Mouse (Mus musculus): ENCODE measurements around the gene Zranb3. TPM values are rescaled to one million over a fixed set of nuclear protein-coding genes. Genes with fewer than 3 reads are reported as not detected.
A peak's percentile ranks its signal among the peaks of the same experiment; 100 is the strongest.
"Not testable (repeated sequence)": the region's sequence is repeated elsewhere in the genome, so short reads cannot be mapped to it uniquely, and the experiment has no call there.

Gene Zranb3
- polyA plus RNA-seq, 1 experiment from 2014 or later = 6.5 TPM

GRCm38 (mm10) chr1:128009751-128010150, 93.1 kb downstream of the Zranb3 start:
- Histone ChIP-seq H3K4me1 (ENCODE audit: control insufficient read depth, insufficient read depth, low read length) (no peaks in the 10 kb centered on the region), H3K36me3 (ENCODE audit: control insufficient read depth, insufficient read depth, low read length) (no peaks in the 10 kb centered on the region), H3K27ac (ENCODE audit: low read depth, low read length) (no peak overlapping the region), H3K4me3 (ENCODE audit: low read depth, low read length) (no peak overlapping the region), H3K27me3 (replicated peaks; ENCODE audit: control insufficient read depth, insufficient read depth, low read length) (no peaks in the 10 kb centered on the region), H3K9ac (ENCODE audit: low read length) (no peak overlapping the region), H3K9me3 (replicated peaks; ENCODE audit: control insufficient read depth, low read length) (no peaks in the 10 kb centered on the region), H3K4me2 (ENCODE audit: low read length) (no peak overlapping the region)
- ATAC-seq = no peak
- WGBS = 96% methylated on average over 2 of the region's 2 CpGs
- no peak for DNase-seq (ENCODE audit: low spot score)

GRCm38 (mm10) chr1:128006042-128006600, 96.7 kb downstream of the Zranb3 start:
- H3K27ac ChIP-seq (ENCODE audit: low read depth, low read length); H3K9ac ChIP-seq (ENCODE audit: low read length); H3K9me3 ChIP-seq (replicated peaks; ENCODE audit: control insufficient read depth, low read length); H3K4me1 ChIP-seq (ENCODE audit: control insufficient read depth, insufficient read depth, low read length); ATAC-seq; H3K36me3 ChIP-seq (ENCODE audit: control insufficient read depth, insufficient read depth, low read length); H3K4me3 ChIP-seq (ENCODE audit: low read depth, low read length); DNase-seq (ENCODE audit: low spot score); H3K4me2 ChIP-seq (ENCODE audit: low read length); H3K27me3 ChIP-seq (replicated peaks; ENCODE audit: control insufficient read depth, insufficient read depth, low read length): not testable (repeated sequence)
- 92% methylated on average over 11 of the region's 11 CpGs for WGBS

- ATAC-seq (0 out of 2 replicates have a peak, but pooled peaks have one; percentile 23), DNase-seq (ENCODE audit: low spot score) (no peak)
- WGBS = 80% methylated on average over 2 of the region's 2 CpGs
- no peak overlapping the region for H3K4me2 ChIP-seq (ENCODE audit: low read length)
- H3K27me3 ChIP-seq (replicated peaks; ENCODE audit: control insufficient read depth, insufficient read depth, low read length) = no peaks in the 10 kb centered on the region
- no peak overlapping the region for H3K9ac ChIP-seq (ENCODE audit: low read length)
- no peaks in the 10 kb centered on the region for H3K9me3 ChIP-seq (replicated peaks; ENCODE audit: control insufficient read depth, low read length)
- H3K27ac ChIP-seq (ENCODE audit: low read depth, low read length) = no peak overlapping the region; the same call in 1 of the 2 replicates
- no peaks in the 10 kb centered on the region for H3K4me1 ChIP-seq (ENCODE audit: control insufficient read depth, insufficient read depth, low read length)
- H3K4me3 ChIP-seq (ENCODE audit: low read depth, low read length) = no peak overlapping the region
- H3K36me3 ChIP-seq (ENCODE audit: control insufficient read depth, insufficient read depth, low read length) = no peaks in the 10 kb centered on the region
These were observed 98.5 kb downstream of the Zranb3 start for GRCm38 (mm10) chr1:128004371-128004720.

GRCm38 (mm10) chr1:128003712-128004370, 99.0 kb downstream of the Zranb3 start:
- ATAC-seq (peak; percentile 55; the same call in 1 of the 2 replicates), DNase-seq (ENCODE audit: low spot score) (peak; percentile 63)
- Histone ChIP-seq H3K4me1 (ENCODE audit: control insufficient read depth, insufficient read depth, low read length) (no peaks in the 10 kb centered on the region), H3K9ac (ENCODE audit: low read length) (no peak overlapping the region), H3K9me3 (replicated peaks; ENCODE audit: control insufficient read depth, low read length) (no peaks in the 10 kb centered on the region), H3K4me3 (ENCODE audit: low read depth, low read length) (no peak overlapping the region), H3K27ac (ENCODE audit: low read depth, low read length) (no peak overlapping the region; the same call in 1 of the 2 replicates), H3K36me3 (ENCODE audit: control insufficient read depth, insufficient read depth, low read length) (no peaks in the 10 kb centered on the region), H3K27me3 (replicated peaks; ENCODE audit: control insufficient read depth, insufficient read depth, low read length) (no peaks in the 10 kb centered on the region), H3K4me2 (ENCODE audit: low read length) (no peak overlapping the region)
- WGBS = 88% methylated on average over 4 of the region's 4 CpGs

GRCm38 (mm10) chr1:128002159-128002558, 100.7 kb downstream of the Zranb3 start:
- WGBS = 96% methylated on average over 2 of the region's 2 CpGs
- Histone ChIP-seq H3K4me1 (ENCODE audit: control insufficient read depth, insufficient read depth, low read length) (no peaks in the 10 kb centered on the region), H3K4me2 (ENCODE audit: low read length) (no peak overlapping the region), H3K9ac (ENCODE audit: low read length) (no peak overlapping the region), H3K36me3 (ENCODE audit: control insufficient read depth, insufficient read depth, low read length) (no peaks in the 10 kb centered on the region), H3K27ac (ENCODE audit: low read depth, low read length) (no peak overlapping the region), H3K9me3 (replicated peaks; ENCODE audit: control insufficient read depth, low read length) (no peaks in the 10 kb centered on the region), H3K4me3 (ENCODE audit: low read depth, low read length) (no peak overlapping the region), H3K27me3 (replicated peaks; ENCODE audit: control insufficient read depth, insufficient read depth, low read length) (no peaks in the 10 kb centered on the region)
- ATAC-seq = no peak
- no peak for DNase-seq (ENCODE audit: low spot score)

GRCm38 (mm10) chr1:128000931-128001330, 101.9 kb downstream of the Zranb3 start:
- H3K27ac ChIP-seq (ENCODE audit: low read depth, low read length); H3K4me1 ChIP-seq (ENCODE audit: control insufficient read depth, insufficient read depth, low read length); ATAC-seq; H3K4me2 ChIP-seq (ENCODE audit: low read length); H3K36me3 ChIP-seq (ENCODE audit: control insufficient read depth, insufficient read depth, low read length); DNase-seq (ENCODE audit: low spot score); H3K9ac ChIP-seq (ENCODE audit: low read length); H3K4me3 ChIP-seq (ENCODE audit: low read depth, low read length); H3K27me3 ChIP-seq (replicated peaks; ENCODE audit: control insufficient read depth, insufficient read depth, low read length); H3K9me3 ChIP-seq (replicated peaks; ENCODE audit: control insufficient read depth, low read length): not testable (repeated sequence)
- WGBS = 79% methylated on average over 4 of the region's 4 CpGs

- H3K27ac ChIP-seq (ENCODE audit: low read depth, low read length) = no peak overlapping the region
- ATAC-seq (no peak), DNase-seq (ENCODE audit: low spot score) (no peak)
These were observed 109.0 kb downstream of the Zranb3 start for GRCm38 (mm10) chr1:127993892-127994291.

GRCm38 (mm10) chr1:127989876-127990731, 112.7 kb downstream of the Zranb3 start:
- Histone ChIP-seq H3K4me2 (ENCODE audit: low read length) (peak overlapping the region; percentile 18; the same call in 1 of the 2 replicates), H3K9ac (ENCODE audit: low read length) (no peak overlapping the region), H3K4me3 (ENCODE audit: low read depth, low read length) (no peak overlapping the region), H3K27me3 (replicated peaks; ENCODE audit: control insufficient read depth, insufficient read depth, low read length) (no peaks in the 10 kb centered on the region), H3K36me3 (ENCODE audit: control insufficient read depth, insufficient read depth, low read length) (no peaks in the 10 kb centered on the region), H3K9me3 (replicated peaks; ENCODE audit: control insufficient read depth, low read length) (no peaks in the 10 kb centered on the region), H3K27ac (ENCODE audit: low read depth, low read length) (peak overlapping the region; percentile 78), H3K4me1 (ENCODE audit: control insufficient read depth, insufficient read depth, low read length) (0 out of 2 replicates have a peak, but pooled peaks cover 2% of the 10 kb centered on the region)
- peak; percentile 59 for DNase-seq (ENCODE audit: low spot score)
- peak; percentile 85 for ATAC-seq
- WGBS = 43% methylated on average over 9 of the region's 9 CpGs

More at GRCm38 (mm10) chr1:127993892-127994291, 109.0 kb downstream of the Zranb3 start:
- no peak overlapping the region for H3K9ac ChIP-seq (ENCODE audit: low read length)
- no peaks in the 10 kb centered on the region for H3K9me3 ChIP-seq (replicated peaks; ENCODE audit: control insufficient read depth, low read length)
- no peaks in the 10 kb centered on the region for H3K27me3 ChIP-seq (replicated peaks; ENCODE audit: control insufficient read depth, insufficient read depth, low read length)
- no peaks in the 10 kb centered on the region for H3K36me3 ChIP-seq (ENCODE audit: control insufficient read depth, insufficient read depth, low read length)
- 94% methylated on average over 4 of the region's 4 CpGs for WGBS
- H3K4me1 ChIP-seq (ENCODE audit: control insufficient read depth, insufficient read depth, low read length) = 0 out of 2 replicates have a peak, but pooled peaks cover 2% of the 10 kb centered on the region
- H3K4me2 ChIP-seq (ENCODE audit: low read length) = no peak overlapping the region
- H3K4me3 ChIP-seq (ENCODE audit: low read depth, low read length) = no peak overlapping the region
